Mouse (Mus musculus) cortical plate, adult 2 months (tissue): ENCODE measurements around the gene Tdrd1. TPM values are rescaled to one million over a fixed set of nuclear protein-coding genes. Genes with fewer than 3 reads are reported as not detected.

ENCODE experiments used
- H3K27ac ChIP-seq: fragments of 200-500 bp; 2 replicates; pipeline ENCODE4 v1.5.1; 2012; ENCODE audit warnings: low read length, control low read depth, inconsistent platforms; ENCODE audit not compliant: insufficient read depth
- H3K4me1 ChIP-seq: fragments of 200-500 bp; 2 replicates; pipeline ENCODE4 v1.6.1; 2011; ENCODE audit warnings: low read length; ENCODE audit not compliant: control insufficient read depth, insufficient read depth
- H3K4me3 ChIP-seq: fragments of 200-500 bp; 2 replicates; pipeline ENCODE4 v1.5.1; 2011; ENCODE audit warnings: mild to moderate bottlenecking, low read length, control low read depth; ENCODE audit not compliant: insufficient read depth
- CTCF ChIP-seq: fragments of 200-500 bp; IDR thresholded peaks from 2 replicates; pipeline ENCODE4 v1.5.1; 2011; ENCODE audit warnings: mild to moderate bottlenecking, control low read depth, low read length; ENCODE audit not compliant: insufficient read depth; ENCODE audit errors: extremely low read depth
- POLR2A ChIP-seq: fragments of 200-500 bp; IDR thresholded peaks from 2 replicates; pipeline ENCODE4 v1.6.1; 2011; ENCODE audit warnings: mild to moderate bottlenecking, low read length, control low read depth; ENCODE audit not compliant: insufficient read depth; ENCODE audit errors: extremely low read depth
- polyA plus RNA-seq: library from polyadenylated mRNA; depleted of rRNA; stranded (reverse); fragments of >200 nt; gene quantifications from 2 replicates; pipeline ENCODE4 v1.2.3, GENCODE M21; 2012

The Tdrd1 gene
- polyA plus RNA-seq, 1 experiment: 0.25 TPM

GRCm38 (mm10) chr19:56805366-56805765 lies 20.6 kb upstream of the Tdrd1 start:
- Histone ChIP-seq H3K27ac (no peak overlapping the region), H3K4me1 (no peaks in the 10 kb centered on the region), H3K4me3 (no peak overlapping the region)
- TF ChIP-seq CTCF (no peak), POLR2A (no peak)

GRCm38 (mm10) chr19:56807122-56807521 lies 18.9 kb upstream of the Tdrd1 start:
- Histone ChIP-seq H3K4me1 (no peaks in the 10 kb centered on the region), H3K27ac (no peak overlapping the region), H3K4me3 (no peak overlapping the region)
- no peak for TF ChIP-seq CTCF
- TF ChIP-seq POLR2A: no peak

GRCm38 (mm10) chr19:56808771-56809170 lies 17.2 kb upstream of the Tdrd1 start:
- TF ChIP-seq CTCF (peak; percentile 25; the same call in 1 of the 2 replicates), POLR2A (no peak)
- H3K4me3 ChIP-seq: no peak overlapping the region
- H3K27ac ChIP-seq: no peak overlapping the region
- no peaks in the 10 kb centered on the region for H3K4me1 ChIP-seq

- TF ChIP-seq CTCF (no peak), POLR2A (no peak)
- Histone ChIP-seq H3K4me3 (no peak overlapping the region), H3K27ac (no peak overlapping the region)
These were observed 15.3 kb upstream of the Tdrd1 start for GRCm38 (mm10) chr19:56810641-56811146.

GRCm38 (mm10) chr19:56811590-56811989 lies 14.4 kb upstream of the Tdrd1 start:
- no peak overlapping the region for H3K4me3 ChIP-seq
- no peaks in the 10 kb centered on the region for H3K4me1 ChIP-seq
- no peak overlapping the region for H3K27ac ChIP-seq
- TF ChIP-seq CTCF (peak; percentile 60), POLR2A (no peak)

More at GRCm38 (mm10) chr19:56810641-56811146, 15.3 kb upstream of the Tdrd1 start:
- H3K4me1 ChIP-seq: no peaks in the 10 kb centered on the region

DNA sequence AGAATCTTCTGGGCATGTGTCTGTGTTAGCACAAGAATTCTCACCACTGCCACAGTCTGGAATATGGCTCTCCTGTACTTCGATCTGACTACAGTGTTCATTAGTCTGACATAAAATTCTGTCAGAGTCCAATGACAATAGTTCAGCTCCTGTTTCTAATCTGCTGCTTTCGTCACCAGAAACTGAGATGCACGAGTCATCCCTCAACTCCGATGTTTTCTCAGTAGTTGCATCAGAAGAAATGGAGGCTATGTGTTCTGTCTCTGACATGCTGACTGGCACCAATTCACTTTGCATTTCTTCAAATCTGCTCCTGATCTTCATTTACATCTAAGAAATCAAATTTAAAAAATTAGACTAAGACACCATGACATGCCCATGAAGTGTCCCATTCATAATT lies 12.6 kb upstream of the Tdrd1 start:
- H3K4me3 ChIP-seq: no peak overlapping the region
- peaks cover 9% of the 10 kb centered on the region for H3K4me1 ChIP-seq
- no peak overlapping the region for H3K27ac ChIP-seq
- TF ChIP-seq POLR2A (no peak), CTCF (no peak)

- no peak overlapping the region for H3K27ac ChIP-seq
- TF ChIP-seq CTCF (no peak), POLR2A (no peak)
- H3K4me1 ChIP-seq: peaks cover 15% of the 10 kb centered on the region
- H3K4me3 ChIP-seq: no peak overlapping the region
These were observed 8.0 kb upstream of the Tdrd1 start for GRCm38 (mm10) chr19:56817851-56818526.

- Histone ChIP-seq H3K4me1 (peaks cover 15% of the 10 kb centered on the region), H3K4me3 (peak overlapping the region; percentile 63), H3K27ac (no peak overlapping the region)
- TF ChIP-seq CTCF (no peak), POLR2A (no peak)
These were observed 4.8 kb upstream of the Tdrd1 start for GRCm38 (mm10) chr19:56821040-56821797.

GRCm38 (mm10) chr19:56821798-56822447 lies 4.1 kb upstream of the Tdrd1 start, which contains the start of gene Ccdc186:
TSS of gene Ccdc186 (minus strand) at chr19:56822190.
- Histone ChIP-seq H3K4me1 (peaks cover 15% of the 10 kb centered on the region), H3K27ac (peak within 1 kb of the TSS; percentile 75), H3K4me3 (peak within 1 kb of the TSS; percentile 63)
- peak; percentile 83 for TF ChIP-seq POLR2A
- TF ChIP-seq CTCF: no peak
